Mouse (Mus musculus) embryonic facial prominence, embryonic 14.5 days (tissue): ENCODE results near the gene Daglb. TPM values are rescaled to one million over a fixed set of nuclear protein-coding genes. Genes with fewer than 3 reads are reported as not detected.
"Not testable (repeated sequence)": the region's sequence is repeated elsewhere in the genome, so short reads cannot be mapped to it uniquely, and the experiment has no call there.

Source experiments
- ATAC-seq: fragments of 200-750 bp; cut with Nextera tagmentation; 2 replicates; pipeline ENCODE4 v1.8.0; 2017; ENCODE audit warnings: low read depth, moderate number of reproducible peaks, moderate TSS enrichment
- DNase-seq: peaks from one replicate; pipeline ENCODE4 v3.0.0-alpha.2; 2015; ENCODE audit warnings: low spot score
- H3K27ac ChIP-seq: fragments of 300-500 bp; sonication (generic); replicated peaks from 2 replicates; pipeline ENCODE4 v1.5.1; 2014; ENCODE audit warnings: low read depth, mild to moderate bottlenecking, low read length, moderate library complexity
- H3K27me3 ChIP-seq: fragments of 300-500 bp; sonication (generic); replicated peaks from 2 replicates; pipeline ENCODE4 v1.6.1; 2014; ENCODE audit warnings: low read length; ENCODE audit not compliant: control insufficient read depth, insufficient read depth
- H3K36me3 ChIP-seq: fragments of 300-500 bp; sonication (generic); 2 replicates; pipeline ENCODE4 v1.6.1; 2014; ENCODE audit warnings: low read length, mixed read lengths; ENCODE audit not compliant: control insufficient read depth, insufficient read depth
- H3K4me1 ChIP-seq: fragments of 300-500 bp; sonication (generic); 2 replicates; pipeline ENCODE4 v1.6.1; 2014; ENCODE audit warnings: antibody characterized with exemption, low read length; ENCODE audit not compliant: control insufficient read depth, insufficient read depth
- H3K4me2 ChIP-seq: fragments of 300-500 bp; sonication (generic); 2 replicates; pipeline ENCODE4 v1.6.1; 2014; ENCODE audit warnings: low read depth, mild to moderate bottlenecking, low read length, moderate library complexity, mixed read lengths
- H3K4me3 ChIP-seq: fragments of 300-500 bp; sonication (generic); 2 replicates; pipeline ENCODE4 v1.5.1; 2014; ENCODE audit warnings: low read depth, mild to moderate bottlenecking, low read length
- H3K9ac ChIP-seq: fragments of 300-500 bp; sonication (generic); 2 replicates; pipeline ENCODE4 v1.6.1; 2014; ENCODE audit warnings: low read depth, mild to moderate bottlenecking, low read length, moderate library complexity, mixed read lengths
- H3K9me3 ChIP-seq: fragments of 300-500 bp; sonication (generic); 2 replicates; pipeline ENCODE4 v1.6.1; 2016; ENCODE audit warnings: low read length; ENCODE audit not compliant: control insufficient read depth
- WGBS: fragments of 180-500 bp; shearing (Covaris S2); extraction: QIAGEN DNeasy Blood & Tissue Kit; methylation state at CpG from one replicate; pipeline ENCODE4 v1.1.7; 2014; 5-methylcytosine and 5-hydroxymethylcytosine counted together
- polyA plus RNA-seq: library from polyadenylated mRNA; unstranded; fragments of >200 nt; fragmentation: Nextera tagmentation; extraction: Ambion mirVana; gene quantifications from 2 replicates; pipeline ENCODE4 v1.2.1, GENCODE M21; 2014

Gene Daglb
- polyA plus RNA-seq, 1 experiment from 2014 or later, result 7.6 TPM

DNA sequence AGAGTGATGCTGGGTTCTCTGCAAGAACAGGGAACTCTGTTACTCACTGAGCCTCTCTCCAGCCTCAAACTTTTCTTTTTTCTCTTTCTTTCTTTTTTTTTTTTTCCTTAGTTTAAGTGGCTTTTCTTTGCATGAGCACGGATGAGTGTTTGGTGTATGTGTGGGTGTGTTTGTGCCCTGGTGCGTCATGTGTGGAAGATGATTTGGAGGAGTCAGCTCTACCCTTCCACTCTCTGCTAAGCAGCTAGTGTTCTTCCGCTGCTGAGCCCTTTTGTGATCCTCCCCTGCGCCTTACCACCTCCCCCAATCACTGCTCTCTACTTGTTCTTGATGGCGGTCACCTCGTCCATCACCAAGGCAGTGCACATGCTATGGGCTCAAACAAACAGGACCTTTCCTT, 31.3 kb downstream of the Daglb start:
- Histone ChIP-seq H3K4me3 (no peak overlapping the region), H3K27me3 (no peaks in the 10 kb centered on the region), H3K4me2 (no peak overlapping the region), H3K4me1 (no peaks in the 10 kb centered on the region), H3K9me3 (no peaks in the 10 kb centered on the region), H3K9ac (no peak overlapping the region), H3K27ac (no peak overlapping the region), H3K36me3 (peaks cover 14% of the 10 kb centered on the region; the same call in 1 of the 2 replicates)
- WGBS, result 90% methylated on average over 6 of the region's 6 CpGs
- DNase-seq, result no peak
- ATAC-seq, result no peak

DNA sequence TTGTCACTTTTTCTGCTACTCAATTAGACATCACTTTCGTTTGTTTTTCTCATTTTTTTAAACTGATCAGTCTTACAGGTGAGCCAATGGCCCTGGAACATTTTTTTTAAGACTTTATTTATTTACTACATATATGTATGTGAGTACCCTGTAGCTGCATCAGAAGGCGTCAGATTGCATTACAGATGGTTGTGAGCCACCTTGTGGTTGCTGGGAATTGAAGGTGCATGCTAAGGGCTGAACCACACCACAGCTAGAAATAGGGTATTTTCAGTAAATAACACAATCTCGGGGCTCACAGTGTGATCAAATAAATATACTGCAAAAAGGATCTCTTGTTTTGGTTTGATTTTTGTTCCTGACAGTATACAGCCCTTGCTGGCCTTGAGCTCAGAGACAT, 33.1 kb downstream of the Daglb start:
- H3K27ac ChIP-seq, result no peak overlapping the region
- no peak overlapping the region for H3K4me2 ChIP-seq
- no peaks in the 10 kb centered on the region for H3K4me1 ChIP-seq
- no peaks in the 10 kb centered on the region for H3K27me3 ChIP-seq
- H3K9ac ChIP-seq, result no peak overlapping the region
- no peak overlapping the region for H3K4me3 ChIP-seq
- ATAC-seq (no peak), DNase-seq (no peak)
- peaks cover 16% of the 10 kb centered on the region for H3K36me3 ChIP-seq
- no peaks in the 10 kb centered on the region for H3K9me3 ChIP-seq
- 83% methylated on average over 3 of the region's 3 CpGs for WGBS

GRCm38 (mm10) chr5:143499197-143499596, 34.8 kb downstream of the Daglb start:
- ATAC-seq, result no peak
- Histone ChIP-seq H3K9me3 (no peaks in the 10 kb centered on the region), H3K36me3 (peaks cover 27% of the 10 kb centered on the region), H3K9ac (no peak overlapping the region), H3K4me3 (no peak overlapping the region), H3K27ac (no peak overlapping the region), H3K4me1 (no peaks in the 10 kb centered on the region), H3K27me3 (no peaks in the 10 kb centered on the region), H3K4me2 (no peak overlapping the region)
- WGBS, result 94% methylated on average over 7 of the region's 7 CpGs
- DNase-seq, result no peak

GRCm38 (mm10) chr5:143499686-143500085, 35.3 kb downstream of the Daglb start:
- Histone ChIP-seq H3K4me3 (no peak overlapping the region), H3K36me3 (peaks cover 30% of the 10 kb centered on the region), H3K27ac (no peak overlapping the region), H3K27me3 (no peaks in the 10 kb centered on the region), H3K9ac (no peak overlapping the region), H3K9me3 (no peaks in the 10 kb centered on the region), H3K4me1 (no peaks in the 10 kb centered on the region), H3K4me2 (no peak overlapping the region)
- ATAC-seq (no peak), DNase-seq (no peak)
- WGBS, result 85% methylated on average over 4 of the region's 4 CpGs

DNA sequence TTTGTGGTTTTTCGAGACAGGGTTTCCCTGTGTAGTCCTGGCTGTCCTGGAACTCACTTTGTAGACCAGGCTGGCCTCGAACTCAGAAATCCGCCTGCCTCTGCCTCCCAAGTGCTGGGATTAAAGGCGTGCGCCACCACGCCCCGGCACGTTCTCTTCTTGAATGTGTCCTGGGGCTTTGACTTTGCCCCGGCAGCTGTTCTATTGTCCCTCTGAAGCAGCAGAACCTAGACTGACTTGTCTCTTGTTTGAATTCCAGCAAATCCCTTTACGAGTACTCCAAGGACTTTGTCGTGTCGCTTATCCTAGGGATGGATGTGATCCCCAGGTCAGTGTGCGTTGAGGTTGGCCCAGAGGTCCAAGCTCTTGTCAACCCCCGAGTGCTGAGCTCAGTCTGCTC, 36.3 kb downstream of the Daglb start:
- WGBS, result 91% methylated on average over 14 of the region's 14 CpGs
- ATAC-seq, H3K9ac ChIP-seq: not testable (repeated sequence)

DNA sequence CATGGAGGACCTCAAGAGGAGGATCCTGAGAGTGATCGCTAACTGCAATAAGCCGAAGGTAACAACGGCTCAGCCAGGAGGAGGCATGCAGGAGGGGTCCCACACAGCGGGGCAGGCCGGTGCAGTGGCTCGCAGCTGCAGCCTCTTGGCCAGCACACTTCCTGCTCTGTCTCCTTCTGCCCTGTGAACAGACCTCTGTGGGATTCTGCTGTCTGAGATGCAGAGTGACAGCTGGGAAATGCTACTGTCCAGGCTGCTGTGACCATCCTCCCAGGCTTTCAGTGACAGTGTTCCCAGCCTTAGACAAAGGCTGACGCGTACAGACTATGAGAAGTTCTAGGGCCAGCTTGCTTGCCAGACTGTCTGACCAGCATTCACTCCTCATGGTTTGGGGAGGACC, 36.8 kb downstream of the Daglb start:
- WGBS, result 82% methylated on average over 8 of the region's 8 CpGs
- peaks cover 42% of the 10 kb centered on the region for H3K36me3 ChIP-seq

More for the DNA sequence above, 36.3 kb downstream of the Daglb start:
- H3K4me3 ChIP-seq, H3K27ac ChIP-seq, H3K27me3 ChIP-seq, H3K9me3 ChIP-seq, H3K4me1 ChIP-seq, H3K4me2 ChIP-seq, DNase-seq: not testable (repeated sequence)
- peaks cover 40% of the 10 kb centered on the region for H3K36me3 ChIP-seq

GRCm38 (mm10) chr5:143501649-143502048, 37.3 kb downstream of the Daglb start:
- H3K36me3 ChIP-seq, result peaks cover 42% of the 10 kb centered on the region
- no peak overlapping the region for H3K4me2 ChIP-seq
- H3K4me1 ChIP-seq, result no peaks in the 10 kb centered on the region
- H3K9ac ChIP-seq, result no peak overlapping the region
- WGBS, result 88% methylated on average over 2 of the region's 2 CpGs
- no peaks in the 10 kb centered on the region for H3K9me3 ChIP-seq
- no peak for ATAC-seq
- H3K27ac ChIP-seq, result no peak overlapping the region
- no peak overlapping the region for H3K4me3 ChIP-seq
- no peaks in the 10 kb centered on the region for H3K27me3 ChIP-seq
- DNase-seq, result no peak

More for the DNA sequence above, 36.8 kb downstream of the Daglb start:
- no peaks in the 10 kb centered on the region for H3K9me3 ChIP-seq
- H3K27me3 ChIP-seq, result no peaks in the 10 kb centered on the region
- no peak overlapping the region for H3K27ac ChIP-seq
- no peak overlapping the region for H3K4me3 ChIP-seq
- H3K4me2 ChIP-seq, result no peak overlapping the region
- ATAC-seq (0 out of 2 replicates have a peak, but pooled peaks have one; percentile 26), DNase-seq (no peak)
- no peak overlapping the region for H3K9ac ChIP-seq
- H3K4me1 ChIP-seq, result no peaks in the 10 kb centered on the region

GRCm38 (mm10) chr5:143502899-143503557, 38.6 kb downstream of the Daglb start:
- Histone ChIP-seq H3K36me3 (peaks cover 49% of the 10 kb centered on the region), H3K4me3 (no peak overlapping the region), H3K4me2 (no peak overlapping the region), H3K27me3 (no peaks in the 10 kb centered on the region), H3K27ac (no peak overlapping the region), H3K9me3 (no peaks in the 10 kb centered on the region), H3K9ac (no peak overlapping the region), H3K4me1 (peaks cover 5% of the 10 kb centered on the region)
- no peak for DNase-seq
- WGBS, result 90% methylated on average over 19 of the region's 19 CpGs
- ATAC-seq, result no peak

- Histone ChIP-seq H3K27me3 (no peaks in the 10 kb centered on the region), H3K36me3 (peaks cover 48% of the 10 kb centered on the region)
- WGBS, result 92% methylated on average over 6 of the region's 6 CpGs
These were observed 39.4 kb downstream of the Daglb start for GRCm38 (mm10) chr5:143503740-143504139.

More at GRCm38 (mm10) chr5:143503740-143504139, 39.4 kb downstream of the Daglb start:
- no peak overlapping the region for H3K4me2 ChIP-seq
- H3K9me3 ChIP-seq, result no peaks in the 10 kb centered on the region
- H3K27ac ChIP-seq, result no peak overlapping the region
- no peak overlapping the region for H3K4me3 ChIP-seq
- H3K9ac ChIP-seq, result no peak overlapping the region
- no peak for DNase-seq
- peaks cover 12% of the 10 kb centered on the region for H3K4me1 ChIP-seq
- no peak for ATAC-seq
